In the genomic region with DNA sequence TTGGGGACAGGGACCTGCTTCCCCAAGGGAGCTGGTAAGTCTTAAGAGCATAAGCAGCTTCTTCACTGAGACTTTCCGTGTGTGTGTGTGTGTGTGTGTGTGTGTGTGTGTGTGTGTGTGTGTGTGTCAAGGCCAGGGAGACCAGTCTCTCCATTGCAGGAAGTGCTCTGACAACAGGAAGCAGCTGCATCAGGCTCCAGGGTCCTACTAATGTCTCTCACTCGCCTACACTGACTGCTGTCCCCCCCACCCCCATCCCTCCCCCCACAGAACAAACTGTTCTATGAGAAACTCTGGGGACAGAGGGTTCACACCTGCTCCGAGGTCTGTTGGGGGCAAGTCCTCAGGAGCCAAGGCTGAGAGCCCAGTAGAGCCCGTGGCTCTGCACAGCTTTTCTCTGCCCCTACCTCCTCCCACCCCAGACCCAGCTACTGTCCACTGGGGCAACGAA, we compare ENCODE assay signal across 7 mouse cellular contexts. TPM values are rescaled to one million over a fixed set of nuclear protein-coding genes. Genes with fewer than 3 reads are reported as not detected.
DNase-seq lines count a peak whose midpoint lies in the region; ATAC-seq lines count a peak whose summit lies in the region.

No protein-coding gene starts in this region.

- no peak overlapping the region for H3K4me3 ChIP-seq in limb, embryonic 10.5 days
- H3K4me3 ChIP-seq in neural tube, embryonic 14.5 days (ENCODE audit: low read depth, low read length): no peak overlapping the region

- 61% methylated on average over 5 of the region's 5 CpGs for WGBS in limb, embryonic 10.5 days
- 52% methylated on average over 5 of the region's 5 CpGs for whole genome bisulfite sequencing in neural tube, embryonic 14.5 days

- no peaks in the 10 kb centered on the region for H3K36me3 ChIP-seq in limb, embryonic 10.5 days
- H3K36me3 ChIP-seq in neural tube, embryonic 14.5 days (ENCODE audit: control insufficient read depth, insufficient read depth, low read length): no peaks in the 10 kb centered on the region

- no peaks in the 10 kb centered on the region for H3K9me3 ChIP-seq in limb, embryonic 10.5 days (replicated peaks)
- no peaks in the 10 kb centered on the region for H3K9me3 ChIP-seq in neural tube, embryonic 14.5 days (ENCODE audit: control insufficient read depth, low read length)

- H3K9ac ChIP-seq in neural tube, embryonic 14.5 days (replicated peaks; ENCODE audit: low read depth, low read length): no peak overlapping the region

- no peaks in the 10 kb centered on the region for H3K27me3 ChIP-seq in limb, embryonic 10.5 days (ENCODE audit: low read depth, poor library complexity, severe bottlenecking)
- H3K27me3 ChIP-seq in neural tube, embryonic 14.5 days (ENCODE audit: control insufficient read depth, insufficient read depth, low read length): no peaks in the 10 kb centered on the region

- H3K27ac ChIP-seq in limb, embryonic 10.5 days: peak overlapping the region; percentile 79
- no peak overlapping the region for H3K27ac ChIP-seq in neural tube, embryonic 14.5 days (ENCODE audit: low read depth, low read length)

- peaks cover 54% of the 10 kb centered on the region for H3K4me1 ChIP-seq in limb, embryonic 10.5 days
- H3K4me1 ChIP-seq in neural tube, embryonic 14.5 days (ENCODE audit: control insufficient read depth, insufficient read depth, low read length): no peaks in the 10 kb centered on the region

- peak; percentile 55 to 63 for DNase-seq in spleen, adult 18-20 months
- DNase-seq in spleen, adult 12 weeks (ENCODE audit: low spot score): no peak
- DNase-seq in heart, adult 8-10 months (ENCODE audit: low spot score): peak; percentile 32
- DNase-seq in limb, embryonic 10.5 days (ENCODE audit: low spot score): peak; percentile 37
- DNase-seq in embryo, embryonic 10 days (ENCODE audit: low spot score): no peak
- DNase-seq in cerebellum, adult 9-10 months: no peak

- ATAC-seq in neural tube, embryonic 14.5 days (ENCODE audit: low read depth): peak; percentile 52; the same call in 1 of the 2 replicates

- no peak overlapping the region for H3K4me2 ChIP-seq in neural tube, embryonic 14.5 days (ENCODE audit: low read depth, low read length)

RNA-seq across cellular contexts. Expression of a gene that starts 11.8 kb away (rescaled TPM):
- 100 to 1,000 TPM; 124 to 135 (median 133) TPM for total RNA-seq in heart, adult 8-10 months (2022)
- 227 and 232 TPM in 2 replicates for polyA plus RNA-seq in limb, embryonic 10.5 days (2016; fragmentation: Nextera tagmentation; extraction: Ambion mirVana)
- 331 and 342 TPM in 2 replicates for polyA plus RNA-seq in neural tube, embryonic 14.5 days (2014; fragmentation: Nextera tagmentation; extraction: Ambion mirVana)

RNA-seq across cellular contexts. Expression of a gene that starts 58.2 kb away (rescaled TPM):
- total RNA-seq in heart, adult 8-10 months (2022): 1 to 10 TPM; 2.8 to 9.8 (median 7.7) TPM
- 4.2 and 5.5 TPM in 2 replicates for polyA plus RNA-seq in limb, embryonic 10.5 days (2016; fragmentation: Nextera tagmentation; extraction: Ambion mirVana)
- 0.99 and 2.2 TPM in 2 replicates for polyA plus RNA-seq in neural tube, embryonic 14.5 days (2014; fragmentation: Nextera tagmentation; extraction: Ambion mirVana)

Comparison
In these comparisons a context has a peak if more than half of its experiments do, and no peak if none do; other contexts are left out.
1. DNase-seq: peak in spleen, adult 18-20 months (2 of 2), heart, adult 8-10 months (single experiment) and limb, embryonic 10.5 days (single experiment); none in spleen, adult 12 weeks (single experiment), embryo, embryonic 10 days (single experiment) and cerebellum, adult 9-10 months (single experiment).